In genomic region chr4:141734446-141735205, GRCm38 (mm10) we compare ENCODE assay signal across 8 mouse cellular contexts. TPM values are rescaled to one million over a fixed set of nuclear protein-coding genes. Genes with fewer than 3 reads are reported as not detected.
DNase-seq lines count a peak whose midpoint lies in the region; ATAC-seq and TF ChIP-seq lines count a peak whose summit lies in the region.

No protein-coding gene starts in this region.

- peak; percentile 70 for TF ChIP-seq POLR2A in testis, adult 2 months (IDR thresholded peaks at IDR 0.05; ENCODE audit: control insufficient read depth, low read depth, low read length)

- WGBS in forebrain, embryonic 15.5 days: 6% methylated on average over 24 of the region's 24 CpGs
- WGBS in neural tube, embryonic 14.5 days: 8% methylated on average over 24 of the region's 24 CpGs

- intact Hi-C loops in heart, postnatal 25 days (cut with DNase I): no loop called here

- H3K4me3 ChIP-seq in G1E (ENCODE audit: low read depth, low read length): peak overlapping the region; percentile 53; the same call in 1 of the 2 replicates
- H3K4me3 ChIP-seq in forebrain, embryonic 15.5 days: peak overlapping the region; percentile 46
- peak overlapping the region; percentile 36 for H3K4me3 ChIP-seq in neural tube, embryonic 14.5 days (ENCODE audit: low read depth, low read length)
- H3K4me3 ChIP-seq in testis, adult 2 months (ENCODE audit: control insufficient read depth, low read depth, low read length): peak overlapping the region; percentile 56

- no peaks in the 10 kb centered on the region for H3K36me3 ChIP-seq in G1E (replicated peaks)
- H3K36me3 ChIP-seq in forebrain, embryonic 15.5 days: no peaks in the 10 kb centered on the region
- H3K36me3 ChIP-seq in neural tube, embryonic 14.5 days (ENCODE audit: control insufficient read depth, insufficient read depth, low read length): no peaks in the 10 kb centered on the region
- no peaks in the 10 kb centered on the region for H3K36me3 ChIP-seq in testis, adult 2 months (ENCODE audit: control insufficient read depth, insufficient read depth, low read length)

- TF ChIP-seq CTCF in G1E (IDR thresholded peaks at IDR 0.05; ENCODE audit: low read depth, low read length): no peak
- no peak for TF ChIP-seq CTCF in testis, adult 2 months (IDR thresholded peaks at IDR 0.05; ENCODE audit: control insufficient read depth, insufficient read depth, insufficient replicate concordance, low read depth, low read length)

- peaks cover 21% of the 10 kb centered on the region for H3K4me1 ChIP-seq in G1E (ENCODE audit: insufficient read depth, low read depth, low read length)
- H3K4me1 ChIP-seq in forebrain, embryonic 15.5 days: peaks cover 10% of the 10 kb centered on the region
- H3K4me1 ChIP-seq in neural tube, embryonic 14.5 days (ENCODE audit: control insufficient read depth, insufficient read depth, low read length): peaks cover 4% of the 10 kb centered on the region; the same call in 1 of the 2 replicates
- H3K4me1 ChIP-seq in testis, adult 2 months (ENCODE audit: control insufficient read depth, insufficient read depth, low read length): peaks cover 6% of the 10 kb centered on the region

- peak overlapping the region; percentile 50 for H3K9ac ChIP-seq in forebrain, embryonic 15.5 days (replicated peaks)
- peak overlapping the region; percentile 32; the same call in 1 of the 2 replicates for H3K9ac ChIP-seq in neural tube, embryonic 14.5 days (replicated peaks; ENCODE audit: low read depth, low read length)

- peaks cover 13% of the 10 kb centered on the region; the same call in 1 of the 2 replicates for H3K27me3 ChIP-seq in G1E (ENCODE audit: insufficient read depth, low read length)
- no peaks in the 10 kb centered on the region for H3K27me3 ChIP-seq in forebrain, embryonic 15.5 days
- no peaks in the 10 kb centered on the region for H3K27me3 ChIP-seq in neural tube, embryonic 14.5 days (ENCODE audit: control insufficient read depth, insufficient read depth, low read length)
- no peaks in the 10 kb centered on the region for H3K27me3 ChIP-seq in testis, adult 2 months (ENCODE audit: control insufficient read depth, insufficient read depth, low read length)

- H3K4me2 ChIP-seq in forebrain, embryonic 15.5 days (replicated peaks): peak overlapping the region; percentile 76
- peak overlapping the region; percentile 71 for H3K4me2 ChIP-seq in neural tube, embryonic 14.5 days (ENCODE audit: low read depth, low read length)

- peak; percentile 80 for ATAC-seq in G1E (ENCODE audit: extremely low read depth, insufficient number of reproducible peaks, low FRiP score, poor library complexity, severe bottlenecking)
- ATAC-seq in forebrain, embryonic 15.5 days (replicated peaks): peak; percentile 99
- peak; percentile 99 for ATAC-seq in neural tube, embryonic 14.5 days (ENCODE audit: low read depth)

- peak; percentile 74 for DNase-seq in G1E (ENCODE audit: low spot score)
- DNase-seq in cerebellum, adult 11-12 months: peak; percentile 91
- DNase-seq in heart, postnatal 25 days (ENCODE audit: low spot score): peak; percentile 87
- peak; percentile 93 to 97 for DNase-seq in layer of hippocampus, adult 18-20 months (ENCODE audit: low spot score in 2 of 2)
- DNase-seq in lung, adult 18-20 months: peak; percentile 91 to 94

- H3K9me3 ChIP-seq in G1E (replicated peaks): no peaks in the 10 kb centered on the region
- no peaks in the 10 kb centered on the region for H3K9me3 ChIP-seq in forebrain, embryonic 15.5 days
- H3K9me3 ChIP-seq in neural tube, embryonic 14.5 days (ENCODE audit: control insufficient read depth, low read length): no peaks in the 10 kb centered on the region

- peak overlapping the region; percentile 49; the same call in 1 of the 2 replicates for H3K27ac ChIP-seq in forebrain, embryonic 15.5 days (replicated peaks)
- H3K27ac ChIP-seq in neural tube, embryonic 14.5 days (ENCODE audit: low read depth, low read length): no peak overlapping the region
- H3K27ac ChIP-seq in testis, adult 2 months (ENCODE audit: control insufficient read depth, insufficient read depth, low read depth, low read length): peak overlapping the region; percentile 23; the same call in 1 of the 2 replicates

RNA-seq across cellular contexts. Expression of gene Ddi2, which starts 11.4 kb away (rescaled TPM):
- total RNA-seq in G1E (2014; fragmentation: Nextera tagmentation) (40.8 and 45.4 TPM in 2 replicates), G1E (2017) (25.6 and 27.9 TPM in 2 replicates)
- polyA plus RNA-seq in G1E (2012): 13.2 and 17.8 TPM in 2 replicates
- polyA plus RNA-seq in forebrain, embryonic 15.5 days (2015; fragmentation: Nextera tagmentation; extraction: Ambion mirVana): 14.6 and 15.3 TPM in 2 replicates
- 10 to 100 TPM; 28.4 to 34.4 TPM for total RNA-seq in heart, postnatal 25 days (2021)
- total RNA-seq in layer of hippocampus, adult 18-20 months (2021): 10 to 100 TPM; 47.6 to 52.4 TPM
- polyA plus RNA-seq in neural tube, embryonic 14.5 days (2014; fragmentation: Nextera tagmentation; extraction: Ambion mirVana): 11.5 and 15.2 TPM in 2 replicates
- polyA plus RNA-seq in testis, adult 2 months (2012; rRNA removed): 4.1 and 5.2 TPM in 2 replicates

RNA-seq across cellular contexts. Expression of gene Agmat, which starts 11.8 kb away (rescaled TPM):
- not detected in 2 replicates for total RNA-seq in G1E (2014; fragmentation: Nextera tagmentation)
- 0.05 TPM in 1 of 2 replicates, not detected in the other for total RNA-seq in G1E (2017)
- 0.04 TPM in 1 of 2 replicates, not detected in the other for polyA plus RNA-seq in G1E (2012)
- not detected in 2 replicates for polyA plus RNA-seq in forebrain, embryonic 15.5 days (2015; fragmentation: Nextera tagmentation; extraction: Ambion mirVana)
- total RNA-seq in heart, postnatal 25 days (2021): under 1 TPM; 0.36 to 0.56 TPM
- total RNA-seq in layer of hippocampus, adult 18-20 months (2021): under 1 TPM in 1 of 2 experiments, not detected in 1; 0.22 TPM
- not detected in 2 replicates for polyA plus RNA-seq in neural tube, embryonic 14.5 days (2014; fragmentation: Nextera tagmentation; extraction: Ambion mirVana)
- 0.07 TPM in 1 of 2 replicates, not detected in the other for polyA plus RNA-seq in testis, adult 2 months (2012; rRNA removed)

RNA-seq across cellular contexts. Expression of gene Rsc1a1, which starts 49.2 kb away (rescaled TPM):
- total RNA-seq in G1E (2014; fragmentation: Nextera tagmentation) (15.0 and 22.3 TPM in 2 replicates), G1E (2017) (7.3 and 9.9 TPM in 2 replicates)
- polyA plus RNA-seq in G1E (2012): 2.4 TPM in 1 of 2 replicates, not detected in the other
- polyA plus RNA-seq in forebrain, embryonic 15.5 days (2015; fragmentation: Nextera tagmentation; extraction: Ambion mirVana): not detected in 2 replicates
- not detected for total RNA-seq in heart, postnatal 25 days (2021)
- under 1 TPM in 1 of 2 experiments, not detected in 1; 0.25 TPM for total RNA-seq in layer of hippocampus, adult 18-20 months (2021)
- 0.82 and 0.83 TPM in 2 replicates for polyA plus RNA-seq in neural tube, embryonic 14.5 days (2014; fragmentation: Nextera tagmentation; extraction: Ambion mirVana)
- polyA plus RNA-seq in testis, adult 2 months (2012; rRNA removed): 3.6 and 4.1 TPM in 2 replicates

RNA-seq across cellular contexts. Expression of gene Dnajc16, which starts 56.1 kb away (rescaled TPM):
- 9.9 and 12.1 TPM in 2 replicates for total RNA-seq in G1E (2014; fragmentation: Nextera tagmentation)
- total RNA-seq in G1E (2017): 10.6 and 11.9 TPM in 2 replicates
- 2.7 and 2.9 TPM in 2 replicates for polyA plus RNA-seq in G1E (2012)
- 5.2 and 5.3 TPM in 2 replicates for polyA plus RNA-seq in forebrain, embryonic 15.5 days (2015; fragmentation: Nextera tagmentation; extraction: Ambion mirVana)
- 10 to 100 TPM; 17.7 to 22.9 TPM for total RNA-seq in heart, postnatal 25 days (2021)
- 10 to 100 TPM; 44.2 to 48.6 TPM for total RNA-seq in layer of hippocampus, adult 18-20 months (2021)
- 5.8 and 6.4 TPM in 2 replicates for polyA plus RNA-seq in neural tube, embryonic 14.5 days (2014; fragmentation: Nextera tagmentation; extraction: Ambion mirVana)
- 11.3 and 12.2 TPM in 2 replicates for polyA plus RNA-seq in testis, adult 2 months (2012; rRNA removed)

RNA-seq across cellular contexts. Expression of gene Casp9, which starts 58.8 kb away (rescaled TPM):
- 16.3 and 18.7 TPM in 2 replicates for total RNA-seq in G1E (2014; fragmentation: Nextera tagmentation)
- total RNA-seq in G1E (2017): 25.7 and 30.1 TPM in 2 replicates
- 21.7 and 26.1 TPM in 2 replicates for polyA plus RNA-seq in G1E (2012)
- 14.9 and 18.2 TPM in 2 replicates for polyA plus RNA-seq in forebrain, embryonic 15.5 days (2015; fragmentation: Nextera tagmentation; extraction: Ambion mirVana)
- total RNA-seq in heart, postnatal 25 days (2021): 1 to 10 TPM; 7.9 to 8.6 TPM
- 10 to 100 TPM; 25.6 to 28.8 TPM for total RNA-seq in layer of hippocampus, adult 18-20 months (2021)
- polyA plus RNA-seq in neural tube, embryonic 14.5 days (2014; fragmentation: Nextera tagmentation; extraction: Ambion mirVana): 17.3 and 18.2 TPM in 2 replicates
- polyA plus RNA-seq in testis, adult 2 months (2012; rRNA removed): 7.8 and 8.0 TPM in 2 replicates
